Mouse (Mus musculus) liver, embryonic 11.5 days (tissue): Measurements from ENCODE around the gene C1qtnf1. TPM values are rescaled to one million over a fixed set of nuclear protein-coding genes. Genes with fewer than 3 reads are reported as not detected.

Experiments
- ATAC-seq: fragments of 200-750 bp; cut with Nextera tagmentation; replicated peaks from 2 replicates; pipeline ENCODE4 v1.8.0; 2017; ENCODE audit warnings: moderate number of reproducible peaks, mild to moderate bottlenecking, moderate TSS enrichment, moderate library complexity; ENCODE audit not compliant: low FRiP score
- DNase-seq: peaks from one replicate; pipeline ENCODE4 v3.0.0-alpha.2; 2017; ENCODE audit warnings: low spot score
- H3K27ac ChIP-seq: fragments of 300-500 bp; sonication (generic); 2 replicates; pipeline ENCODE4 v1.5.1; 2014; ENCODE audit warnings: mild to moderate bottlenecking, low read depth, low read length, control low read depth
- H3K27me3 ChIP-seq: fragments of 300-500 bp; sonication (generic); replicated peaks from 2 replicates; pipeline ENCODE4 v1.6.1; 2014; ENCODE audit warnings: low read length, mixed read lengths; ENCODE audit not compliant: control insufficient read depth, insufficient read depth
- H3K36me3 ChIP-seq: fragments of 300-500 bp; sonication (generic); 2 replicates; pipeline ENCODE4 v1.6.1; 2014; ENCODE audit warnings: mild to moderate bottlenecking, low read length, moderate library complexity, mixed read lengths; ENCODE audit not compliant: control insufficient read depth, insufficient read depth
- H3K4me1 ChIP-seq: fragments of 300-500 bp; sonication (generic); replicated peaks from 2 replicates; pipeline ENCODE4 v1.6.1; 2014; ENCODE audit warnings: low read length, mixed read lengths; ENCODE audit not compliant: control insufficient read depth, insufficient read depth
- H3K4me2 ChIP-seq: fragments of 300-500 bp; sonication (generic); 2 replicates; pipeline ENCODE4 v1.6.1; 2014; ENCODE audit warnings: mild to moderate bottlenecking, control low read depth, moderate library complexity
- H3K4me3 ChIP-seq: fragments of 300-500 bp; sonication (generic); 2 replicates; pipeline ENCODE4 v1.5.1; 2014; ENCODE audit warnings: low read depth, low read length, control low read depth
- H3K9ac ChIP-seq: fragments of 300-500 bp; sonication (generic); 2 replicates; pipeline ENCODE4 v1.6.1; 2014; ENCODE audit warnings: low read depth, low read length, control low read depth
- H3K9me3 ChIP-seq: fragments of 300-500 bp; sonication (generic); 2 replicates; pipeline ENCODE4 v1.6.1; 2016; ENCODE audit warnings: low read length, inconsistent platforms, mixed read lengths; ENCODE audit not compliant: control insufficient read depth
- WGBS: fragments of 180-500 bp; shearing (Covaris S2); extraction: QIAGEN DNeasy Blood & Tissue Kit; methylation state at CpG from one replicate; pipeline ENCODE4 v1.1.7; 2014; 5-methylcytosine and 5-hydroxymethylcytosine counted together
- polyA plus RNA-seq: library from polyadenylated mRNA; unstranded; fragments of >200 nt; fragmentation: Nextera tagmentation; extraction: Ambion mirVana; gene quantifications from 2 replicates; pipeline ENCODE4 v1.2.1, GENCODE M21; 2014

C1qtnf1 gene
- polyA plus RNA-seq, 1 experiment from 2014 or later, result 4.6 TPM

DNA sequence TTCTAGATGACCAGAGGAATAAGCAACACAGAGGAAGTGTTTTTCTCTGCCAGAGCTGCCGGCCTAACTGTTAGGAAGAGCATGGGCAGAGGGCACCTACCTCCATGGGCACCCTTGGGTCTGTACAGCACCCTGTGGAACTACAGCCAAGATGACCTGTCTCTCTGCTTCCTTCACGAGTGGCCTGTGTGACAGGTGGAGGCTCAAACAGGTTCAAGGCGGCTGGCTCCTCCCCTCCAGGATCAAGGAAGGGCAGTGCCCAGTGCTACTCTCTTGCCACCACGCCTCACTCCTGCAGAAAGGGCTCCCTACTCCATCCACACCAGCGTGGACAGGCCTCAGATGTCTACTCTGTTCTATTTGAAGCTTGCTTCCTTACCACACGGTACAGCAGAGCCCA lies 12.4 kb upstream of the C1qtnf1 start:
- no peak overlapping the region for H3K9ac ChIP-seq
- H3K27me3 ChIP-seq, result no peaks in the 10 kb centered on the region
- H3K36me3 ChIP-seq, result peaks cover 11% of the 10 kb centered on the region
- no peak overlapping the region for H3K4me2 ChIP-seq
- no peak overlapping the region for H3K27ac ChIP-seq
- ATAC-seq, result no peak
- H3K4me1 ChIP-seq, result peaks cover 9% of the 10 kb centered on the region
- H3K4me3 ChIP-seq, result no peak overlapping the region
- H3K9me3 ChIP-seq, result no peaks in the 10 kb centered on the region
- DNase-seq, result no peak
- 82% methylated on average over 6 of the region's 6 CpGs for WGBS

GRCm38 (mm10) chr11:118416046-118416445 lies 12.0 kb upstream of the C1qtnf1 start:
- Histone ChIP-seq H3K4me1 (peaks cover 9% of the 10 kb centered on the region), H3K27ac (no peak overlapping the region), H3K36me3 (peaks cover 9% of the 10 kb centered on the region; the same call in 1 of the 2 replicates), H3K4me2 (no peak overlapping the region), H3K27me3 (no peaks in the 10 kb centered on the region), H3K4me3 (no peak overlapping the region), H3K9me3 (no peaks in the 10 kb centered on the region), H3K9ac (no peak overlapping the region)
- WGBS, result 85% methylated on average over 7 of the region's 7 CpGs
- DNase-seq, result no peak
- no peak for ATAC-seq

DNA sequence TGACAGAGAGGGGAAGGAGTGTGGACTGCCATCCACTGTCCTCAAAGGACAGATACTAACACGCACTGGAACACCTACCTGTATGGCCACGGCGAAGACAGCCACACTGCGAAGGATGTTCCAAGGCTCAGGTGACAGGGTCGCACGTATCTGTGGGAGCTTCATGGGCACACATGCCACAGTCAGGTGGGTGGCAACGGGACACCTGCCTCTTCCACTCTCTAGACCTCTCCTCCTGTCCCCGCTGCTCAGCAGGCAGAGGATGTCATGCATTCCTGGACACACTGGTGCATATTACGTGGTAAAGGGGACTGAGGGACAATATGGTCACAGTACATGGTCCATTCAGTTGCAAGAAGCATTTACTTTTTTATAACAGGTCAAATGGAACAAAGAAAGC lies 10.5 kb upstream of the C1qtnf1 start:
- DNase-seq (no peak), ATAC-seq (no peak)
- peaks cover 6% of the 10 kb centered on the region; the same call in 1 of the 2 replicates for H3K36me3 ChIP-seq
- peaks cover 9% of the 10 kb centered on the region for H3K4me1 ChIP-seq
- H3K9ac ChIP-seq, result peak overlapping the region; percentile 82
- H3K27me3 ChIP-seq, result no peaks in the 10 kb centered on the region
- no peak overlapping the region for H3K27ac ChIP-seq
- H3K4me3 ChIP-seq, result peak overlapping the region; percentile 78
- 93% methylated on average over 9 of the region's 9 CpGs for WGBS
- H3K9me3 ChIP-seq, result no peaks in the 10 kb centered on the region
- H3K4me2 ChIP-seq, result peak overlapping the region; percentile 74

DNA sequence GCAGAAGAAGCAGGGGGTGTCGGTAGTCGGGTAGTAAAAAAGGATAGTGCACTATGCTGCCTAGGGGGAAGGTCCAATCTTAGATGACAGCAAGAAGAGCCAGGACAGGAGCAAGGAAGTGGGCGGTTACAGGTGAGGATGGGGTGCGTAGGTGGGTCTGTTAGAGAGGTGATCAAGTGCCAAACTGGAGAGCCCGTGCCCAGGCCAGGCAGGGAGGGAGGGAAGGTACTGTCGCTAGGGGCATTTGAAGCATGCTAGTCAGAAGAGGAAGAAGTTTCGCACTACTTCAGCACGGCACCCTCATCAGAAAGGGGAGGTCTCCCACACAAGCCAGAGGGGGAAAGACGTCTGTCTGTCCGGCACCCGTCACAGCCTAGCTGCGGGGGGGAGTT lies 9.6 kb upstream of the C1qtnf1 start:
- H3K4me2 ChIP-seq, result peak overlapping the region; percentile 74
- no peak for DNase-seq
- ATAC-seq, result no peak; the same call in 1 of the 2 replicates
- H3K27me3 ChIP-seq, result no peaks in the 10 kb centered on the region
- H3K4me1 ChIP-seq, result peaks cover 9% of the 10 kb centered on the region
- H3K27ac ChIP-seq, result 0 out of 2 replicates have a peak overlapping the region, but pooled peaks have one; percentile 9
- peaks cover 6% of the 10 kb centered on the region; the same call in 1 of the 2 replicates for H3K36me3 ChIP-seq
- peak overlapping the region; percentile 78 for H3K4me3 ChIP-seq
- H3K9ac ChIP-seq, result peak overlapping the region; percentile 82
- H3K9me3 ChIP-seq, result no peaks in the 10 kb centered on the region
- WGBS, result 3% methylated on average over 12 of the region's 12 CpGs

DNA sequence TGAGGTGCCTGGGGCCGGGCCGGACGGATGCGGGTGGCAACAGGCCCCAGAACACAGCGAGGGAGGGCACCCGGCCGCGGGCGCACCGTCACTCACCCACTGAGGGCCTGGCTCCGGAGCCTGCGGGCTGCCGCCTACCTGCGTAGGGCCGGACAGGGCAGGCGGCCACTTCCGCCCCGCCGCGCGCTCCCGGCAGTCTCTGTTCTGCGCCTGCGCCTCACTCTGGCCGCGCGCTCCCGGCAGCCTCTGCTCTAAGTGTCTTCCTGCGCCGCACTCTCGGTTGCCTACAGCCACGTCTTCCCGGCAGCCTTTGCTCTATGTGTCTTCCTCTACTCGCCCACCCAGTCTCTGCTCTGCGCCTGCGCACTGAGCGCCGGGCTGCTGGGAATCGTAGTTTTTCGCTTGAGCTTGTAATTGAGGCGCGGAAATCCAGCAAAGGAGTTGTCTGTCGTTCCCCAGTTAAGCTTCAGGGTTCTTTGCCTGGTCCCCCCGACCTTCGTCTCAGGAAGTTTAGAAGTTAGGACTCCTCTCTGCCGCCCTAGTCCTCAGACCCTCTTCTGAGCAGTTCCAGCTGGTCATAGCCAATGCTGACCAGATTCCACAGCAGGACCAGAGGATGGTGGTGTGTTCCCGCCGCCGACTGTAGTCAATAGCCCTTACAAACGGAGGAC lies 9.0 kb upstream of the C1qtnf1 start, which contains the start of gene Cant1:
Gene Cant1, minus strand, starts transcription at position 253 of the 671 bp plus-strand sequence.
- Histone ChIP-seq H3K27me3 (no peaks in the 10 kb centered on the region), H3K4me3 (peak within 1 kb of the TSS; percentile 78), H3K9ac (peak within 1 kb of the TSS; percentile 82), H3K9me3 (no peaks in the 10 kb centered on the region), H3K27ac (peak within 1 kb of the TSS; percentile 49; the same call in 1 of the 2 replicates), H3K36me3 (peaks cover 6% of the 10 kb centered on the region; the same call in 1 of the 2 replicates), H3K4me2 (peak within 1 kb of the TSS; percentile 74), H3K4me1 (peaks cover 12% of the 10 kb centered on the region)
- ATAC-seq (peak; percentile 96), DNase-seq (peak; percentile 91)
- WGBS, result under 1% methylated on average over 50 of the region's 50 CpGs

GRCm38 (mm10) chr11:118420261-118420660 lies 7.7 kb upstream of the C1qtnf1 start:
- DNase-seq, result no peak
- no peak overlapping the region for H3K27ac ChIP-seq
- no peaks in the 10 kb centered on the region for H3K9me3 ChIP-seq
- H3K9ac ChIP-seq, result no peak overlapping the region
- no peak overlapping the region for H3K4me3 ChIP-seq
- ATAC-seq, result no peak
- H3K27me3 ChIP-seq, result no peaks in the 10 kb centered on the region
- peaks cover 3% of the 10 kb centered on the region; the same call in 1 of the 2 replicates for H3K36me3 ChIP-seq
- H3K4me1 ChIP-seq, result peaks cover 17% of the 10 kb centered on the region
- 76% methylated on average over 7 of the region's 7 CpGs for WGBS
- H3K4me2 ChIP-seq, result no peak overlapping the region

DNA sequence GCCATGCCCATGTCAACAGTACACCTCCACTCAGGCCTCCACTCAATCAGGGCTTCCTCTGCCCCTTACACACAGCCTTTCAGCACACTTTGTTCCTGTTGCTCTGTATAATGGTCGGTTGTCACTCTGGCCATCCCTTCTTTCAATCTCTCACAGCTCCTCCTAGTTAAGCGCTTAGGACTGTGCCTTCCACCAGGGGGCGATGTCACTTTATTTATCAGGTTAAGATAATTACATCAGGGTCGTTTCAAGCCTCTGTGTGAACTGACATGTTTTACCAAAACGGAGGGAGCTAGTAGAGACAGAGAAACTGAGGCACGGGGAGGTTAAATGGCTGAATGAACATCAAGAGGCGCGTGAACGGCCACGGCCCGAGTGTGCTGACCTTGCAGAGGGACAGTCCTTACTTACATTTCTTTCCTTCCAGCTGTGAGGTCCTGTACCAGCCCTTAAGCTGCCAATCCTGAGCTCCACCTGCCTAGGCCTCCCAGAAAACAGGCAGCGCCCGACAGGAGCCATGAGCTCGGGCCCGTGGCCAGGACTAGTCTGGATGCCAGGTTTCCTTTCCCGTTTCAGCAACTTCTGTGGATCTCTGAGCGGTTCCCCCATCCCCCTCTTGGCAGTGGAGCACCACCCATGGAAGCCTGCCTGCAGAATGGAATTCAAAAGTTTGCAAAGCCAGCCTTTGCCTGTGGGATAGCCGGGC lies 4.6 kb upstream of the C1qtnf1 start:
- Histone ChIP-seq H3K27ac (no peak overlapping the region), H3K36me3 (no peaks in the 10 kb centered on the region), H3K9ac (no peak overlapping the region), H3K9me3 (no peaks in the 10 kb centered on the region), H3K4me2 (peak overlapping the region; percentile 23), H3K27me3 (peaks cover 5% of the 10 kb centered on the region; the same call in 1 of the 2 replicates), H3K4me1 (peaks cover 15% of the 10 kb centered on the region), H3K4me3 (no peak overlapping the region)
- WGBS, result 9% methylated on average over 18 of the region's 18 CpGs
- ATAC-seq (no peak), DNase-seq (peak; percentile 61)

GRCm38 (mm10) chr11:118424621-118425335 lies 3.2 kb upstream of the C1qtnf1 start:
- Histone ChIP-seq H3K4me3 (no peak overlapping the region), H3K9ac (no peak overlapping the region), H3K4me1 (peaks cover 15% of the 10 kb centered on the region), H3K9me3 (no peaks in the 10 kb centered on the region), H3K27me3 (peaks cover 9% of the 10 kb centered on the region; the same call in 1 of the 2 replicates), H3K4me2 (no peak overlapping the region), H3K36me3 (no peaks in the 10 kb centered on the region), H3K27ac (no peak overlapping the region)
- DNase-seq (no peak), ATAC-seq (no peak)
- 57% methylated on average over 13 of the region's 13 CpGs for WGBS
